Mouse (Mus musculus) embryonic fibroblast, embryonic 13.5 days (primary cell): ENCODE results near the gene Spata6.

Experiments
- CTCF ChIP-seq: IDR thresholded peaks from 2 replicates; pipeline ENCODE4 v1.5.1; 2011; ENCODE audit warnings: mild to moderate bottlenecking, control low read depth, low read length, moderate library complexity, borderline replicate concordance; ENCODE audit not compliant: insufficient read depth
- POLR2A ChIP-seq: IDR thresholded peaks from 2 replicates; pipeline ENCODE4 v1.6.1; 2011; ENCODE audit warnings: low read depth, mild to moderate bottlenecking, control low read depth, low read length, moderate library complexity

- TF ChIP-seq CTCF (no peak), POLR2A (no peak)
Measured at GRCm38 (mm10) chr4:111866701-111867100, 146.9 kb downstream of the Spata6 start.
